8 mouse cellular contexts compared by ENCODE assay signal in genomic region chr7:4470275-4471178, GRCm38 (mm10). TPM values are rescaled to one million over a fixed set of nuclear protein-coding genes. Genes with fewer than 3 reads are reported as not detected.
DNase-seq lines count a peak whose midpoint lies in the region; ATAC-seq and TF ChIP-seq lines count a peak whose summit lies in the region.

No protein-coding gene starts in this region.

- no peak for TF ChIP-seq CTCF in layer of hippocampus, adult 2 months (conservative IDR thresholded peaks at IDR 0.05)
- no peak for TF ChIP-seq CTCF in lung, postnatal 0 days (IDR thresholded peaks at IDR 0.05)

- no peak overlapping the region for H3K27ac ChIP-seq in forebrain, embryonic 16.5 days (ENCODE audit: low read length)
- no peak overlapping the region; the same call in 1 of the 2 replicates for H3K27ac ChIP-seq in hindbrain, embryonic 10.5 days
- peak overlapping the region; percentile 15; the same call in 1 of the 2 replicates for H3K27ac ChIP-seq in layer of hippocampus, adult 2 months
- H3K27ac ChIP-seq in lung, postnatal 0 days (ENCODE audit: low read length): 0 out of 2 replicates have a peak overlapping the region, but pooled peaks have one; percentile 3

- peak overlapping the region; percentile 56 for H3K9ac ChIP-seq in forebrain, embryonic 16.5 days (replicated peaks; ENCODE audit: low read depth, low read length)
- 0 out of 2 replicates have a peak overlapping the region, but pooled peaks have one; percentile 26 for H3K9ac ChIP-seq in lung, postnatal 0 days (replicated peaks; ENCODE audit: low read depth)

- H3K36me3 ChIP-seq in forebrain, embryonic 16.5 days (ENCODE audit: control insufficient read depth, insufficient read depth): no peaks in the 10 kb centered on the region
- no peaks in the 10 kb centered on the region for H3K36me3 ChIP-seq in hindbrain, embryonic 10.5 days
- peaks cover 5% of the 10 kb centered on the region; the same call in 1 of the 2 replicates for H3K36me3 ChIP-seq in lung, postnatal 0 days (ENCODE audit: insufficient read depth, low read length)

- H3K9me3 ChIP-seq in forebrain, embryonic 16.5 days (ENCODE audit: control insufficient read depth, low read length): no peaks in the 10 kb centered on the region
- peaks cover 6% of the 10 kb centered on the region; the same call in 1 of the 2 replicates for H3K9me3 ChIP-seq in hindbrain, embryonic 10.5 days
- H3K9me3 ChIP-seq in lung, postnatal 0 days (ENCODE audit: low read length): no peaks in the 10 kb centered on the region

- DNase-seq in Muller cell, postnatal 12 days (ENCODE audit: inconsistent ontology term): peak; percentile 74
- DNase-seq in c-Kit-positive CD71-positive TER-119-positive erythroid progenitor cells, embryonic 14.5 days (ENCODE audit: low spot score): peak; percentile 18
- peak; percentile 71 for DNase-seq in hindbrain, embryonic 10.5 days (ENCODE audit: low spot score)
- peak; percentile 51 to 59 for DNase-seq in layer of hippocampus, adult 2 months (ENCODE audit: low spot score in 2 of 2)
- peak; percentile 87 for DNase-seq in lung, postnatal 0 days (ENCODE audit: low spot score)
- peak; percentile 32 for DNase-seq in retina, postnatal 7 days (ENCODE audit: low read depth, low spot score)

- H3K27me3 ChIP-seq in forebrain, embryonic 16.5 days (replicated peaks; ENCODE audit: control insufficient read depth, insufficient read depth, low read length): peaks cover 21% of the 10 kb centered on the region
- H3K27me3 ChIP-seq in hindbrain, embryonic 10.5 days (ENCODE audit: insufficient read depth, poor library complexity, severe bottlenecking): peaks cover 72% of the 10 kb centered on the region
- no peaks in the 10 kb centered on the region for H3K27me3 ChIP-seq in lung, postnatal 0 days (replicated peaks; ENCODE audit: insufficient read depth, low read length)

- TF ChIP-seq EP300 in lung, postnatal 0 days (IDR thresholded peaks at IDR 0.05): no peak

- WGBS in forebrain, embryonic 16.5 days: 2% methylated on average over 35 of the region's 35 CpGs
- 2% methylated on average over 35 of the region's 35 CpGs for whole genome bisulfite sequencing in hindbrain, embryonic 10.5 days
- WGBS in lung, postnatal 0 days: 6% methylated on average over 34 of the region's 35 CpGs

- ATAC-seq in forebrain, embryonic 16.5 days: peak; percentile 57
- ATAC-seq in lung, postnatal 0 days: peak; percentile 65
- ATAC-seq in megakaryocyte-erythroid progenitor cell, adult 5-6 weeks (replicated peaks; ENCODE audit: low FRiP score, low TSS enrichment, poor library complexity, severe bottlenecking): no peak; the same call in 1 of the 2 replicates

- H3K4me1 ChIP-seq in forebrain, embryonic 16.5 days (replicated peaks; ENCODE audit: control insufficient read depth, insufficient read depth, low read length): peaks cover 11% of the 10 kb centered on the region
- H3K4me1 ChIP-seq in hindbrain, embryonic 10.5 days (replicated peaks): peaks cover 20% of the 10 kb centered on the region
- peaks cover 4% of the 10 kb centered on the region; the same call in 1 of the 2 replicates for H3K4me1 ChIP-seq in lung, postnatal 0 days (ENCODE audit: insufficient read depth, low read depth, low read length)

- H3K4me2 ChIP-seq in forebrain, embryonic 16.5 days (ENCODE audit: low read length): peak overlapping the region; percentile 83
- peak overlapping the region; percentile 66 for H3K4me2 ChIP-seq in lung, postnatal 0 days (replicated peaks; ENCODE audit: low read depth, low read length)

- peak overlapping the region; percentile 50 for H3K4me3 ChIP-seq in forebrain, embryonic 16.5 days (replicated peaks; ENCODE audit: low read length)
- peak overlapping the region; percentile 51 for H3K4me3 ChIP-seq in hindbrain, embryonic 10.5 days
- H3K4me3 ChIP-seq in layer of hippocampus, adult 2 months: peak overlapping the region; percentile 63
- H3K4me3 ChIP-seq in lung, postnatal 0 days (ENCODE audit: low read depth, low read length): peak overlapping the region; percentile 36

RNA-seq across cellular contexts. Expression of gene Eps8l1, which starts 10.1 kb away (rescaled TPM):
- polyA plus RNA-seq in forebrain, embryonic 16.5 days (2015; fragmentation: Nextera tagmentation; extraction: Ambion mirVana): 10.1 and 10.9 TPM in 2 replicates
- 2.8 and 5.4 TPM in 2 replicates for polyA plus RNA-seq in hindbrain, embryonic 10.5 days (2016; fragmentation: Nextera tagmentation; extraction: Ambion mirVana)
- total RNA-seq in layer of hippocampus, adult 2 months (2021): 1 to 10 TPM; 7.8 to 8.9 TPM
- 15.0 and 22.5 TPM in 2 replicates for polyA plus RNA-seq in lung, postnatal 0 days (2015; fragmentation: Nextera tagmentation; extraction: Ambion mirVana)
- total RNA-seq in megakaryocyte-erythroid progenitor cell, adult 5-6 weeks (2014; fragmentation: Nextera tagmentation): 4.8 and 6.7 TPM in 2 replicates
- total RNA-seq in megakaryocyte-erythroid progenitor cell, adult 5-6 weeks (2017): 0.89 and 5.0 TPM in 2 replicates

RNA-seq across cellular contexts. Expression of gene Rdh13, which starts 25.1 kb away (rescaled TPM):
- 37.6 and 43.6 TPM in 2 replicates for polyA plus RNA-seq in forebrain, embryonic 16.5 days (2015; fragmentation: Nextera tagmentation; extraction: Ambion mirVana)
- polyA plus RNA-seq in hindbrain, embryonic 10.5 days (2016; fragmentation: Nextera tagmentation; extraction: Ambion mirVana): 30.6 and 34.1 TPM in 2 replicates
- total RNA-seq in layer of hippocampus, adult 2 months (2021): 10 to 100 TPM; 25.2 to 28.4 TPM
- polyA plus RNA-seq in lung, postnatal 0 days (2015; fragmentation: Nextera tagmentation; extraction: Ambion mirVana): 14.1 and 17.4 TPM in 2 replicates
- total RNA-seq in megakaryocyte-erythroid progenitor cell, adult 5-6 weeks (2014; fragmentation: Nextera tagmentation): 8.3 and 13.6 TPM in 2 replicates
- total RNA-seq in megakaryocyte-erythroid progenitor cell, adult 5-6 weeks (2017): 14.7 and 17.3 TPM in 2 replicates

RNA-seq across cellular contexts. Expression of gene Ppp1r12c, which starts 31.0 kb away (rescaled TPM):
- 40.6 and 50.0 TPM in 2 replicates for polyA plus RNA-seq in forebrain, embryonic 16.5 days (2015; fragmentation: Nextera tagmentation; extraction: Ambion mirVana)
- 40.8 and 45.8 TPM in 2 replicates for polyA plus RNA-seq in hindbrain, embryonic 10.5 days (2016; fragmentation: Nextera tagmentation; extraction: Ambion mirVana)
- 100 to 1,000 TPM; 157 to 161 TPM for total RNA-seq in layer of hippocampus, adult 2 months (2021)
- polyA plus RNA-seq in lung, postnatal 0 days (2015; fragmentation: Nextera tagmentation; extraction: Ambion mirVana): 52.6 and 55.4 TPM in 2 replicates
- total RNA-seq in megakaryocyte-erythroid progenitor cell, adult 5-6 weeks (2014; fragmentation: Nextera tagmentation): 118 and 125 TPM in 2 replicates
- 85.0 and 96.2 TPM in 2 replicates for total RNA-seq in megakaryocyte-erythroid progenitor cell, adult 5-6 weeks (2017)

RNA-seq across cellular contexts. Expression of gene Tnnt1, which starts 45.7 kb away (rescaled TPM):
- polyA plus RNA-seq in forebrain, embryonic 16.5 days (2015; fragmentation: Nextera tagmentation; extraction: Ambion mirVana): 2.1 and 2.6 TPM in 2 replicates
- polyA plus RNA-seq in hindbrain, embryonic 10.5 days (2016; fragmentation: Nextera tagmentation; extraction: Ambion mirVana): 5.7 and 6.2 TPM in 2 replicates
- 1 to 10 TPM; 1.7 to 4.0 TPM for total RNA-seq in layer of hippocampus, adult 2 months (2021)
- polyA plus RNA-seq in lung, postnatal 0 days (2015; fragmentation: Nextera tagmentation; extraction: Ambion mirVana): 14.0 and 17.8 TPM in 2 replicates
- 1.4 TPM in 1 of 2 replicates, not detected in the other for total RNA-seq in megakaryocyte-erythroid progenitor cell, adult 5-6 weeks (2014; fragmentation: Nextera tagmentation)
- 0.95 and 3.0 TPM in 2 replicates for total RNA-seq in megakaryocyte-erythroid progenitor cell, adult 5-6 weeks (2017)

RNA-seq across cellular contexts. Expression of gene Tnni3, which starts 53.5 kb away (rescaled TPM):
- 1.2 and 1.7 TPM in 2 replicates for polyA plus RNA-seq in forebrain, embryonic 16.5 days (2015; fragmentation: Nextera tagmentation; extraction: Ambion mirVana)
- polyA plus RNA-seq in hindbrain, embryonic 10.5 days (2016; fragmentation: Nextera tagmentation; extraction: Ambion mirVana): 2.5 and 3.5 TPM in 2 replicates
- total RNA-seq in layer of hippocampus, adult 2 months (2021): under 1 TPM in 1 of 2 experiments, not detected in 1; 0.64 TPM
- 81.3 and 95.6 TPM in 2 replicates for polyA plus RNA-seq in lung, postnatal 0 days (2015; fragmentation: Nextera tagmentation; extraction: Ambion mirVana)
- 2.1 and 10.2 TPM in 2 replicates for total RNA-seq in megakaryocyte-erythroid progenitor cell, adult 5-6 weeks (2014; fragmentation: Nextera tagmentation)
- total RNA-seq in megakaryocyte-erythroid progenitor cell, adult 5-6 weeks (2017): 2.4 TPM in 1 of 2 replicates, not detected in the other

Comparison
In these comparisons a context has a peak if more than half of its experiments do, and no peak if none do; other contexts are left out.
1. DNase-seq: peak in every context shown above with its lines; median percentile 87 in lung, postnatal 0 days; 74 in Muller cell, postnatal 12 days; 71 in hindbrain, embryonic 10.5 days; 55 in layer of hippocampus, adult 2 months; 32 in retina, postnatal 7 days; 18 in c-Kit-positive CD71-positive TER-119-positive erythroid progenitor cells, embryonic 14.5 days.
2. H3K27ac ChIP-seq: peak in layer of hippocampus, adult 2 months (single experiment) and lung, postnatal 0 days (single experiment); none in forebrain, embryonic 16.5 days (single experiment) and hindbrain, embryonic 10.5 days (single experiment).
3. Peak in every context shown above with its lines, with median percentiles within 50 percentile points of each other: H3K4me3 ChIP-seq.